Mouse (Mus musculus): Measurements from ENCODE around the gene Emd. TPM values are rescaled to one million over a fixed set of nuclear protein-coding genes. Genes with fewer than 3 reads are reported as not detected.
A peak's percentile ranks its signal among the peaks of the same experiment; 100 is the strongest.

Emd gene
- polyA plus RNA-seq, 1 experiment from 2014 or later, result 20.9 TPM

GRCm38 (mm10) chrX:74281041-74281731, 26.7 kb downstream of the Emd start:
- no peaks in the 10 kb centered on the region for H3K36me3 ChIP-seq (ENCODE audit: control insufficient read depth, insufficient read depth, low read length)
- peak overlapping the region; percentile 76 for H3K27ac ChIP-seq (replicated peaks)
- DNase-seq (ENCODE audit: low spot score), result no peak
- no peak for TF ChIP-seq EP300 (optimal IDR thresholded peaks at IDR 0.05)
- no peak for TF ChIP-seq CTCF (IDR thresholded peaks at IDR 0.05; ENCODE audit: low read depth)
- H3K4me1 ChIP-seq (replicated peaks; ENCODE audit: control insufficient read depth, insufficient read depth), result no peaks in the 10 kb centered on the region
- H3K4me3 ChIP-seq (ENCODE audit: low read depth, low read length), result peak overlapping the region; percentile 52
- WGBS, result 12% methylated on average over 14 of the region's 14 CpGs
- H3K9me3 ChIP-seq (ENCODE audit: control insufficient read depth, low read length), result no peaks in the 10 kb centered on the region
- H3K9ac ChIP-seq (ENCODE audit: low read length), result peak overlapping the region; percentile 43; the same call in 1 of the 2 replicates
- ATAC-seq (ENCODE audit: low FRiP score, low TSS enrichment), result no peak
- no peaks in the 10 kb centered on the region for H3K27me3 ChIP-seq (ENCODE audit: control insufficient read depth, insufficient read depth, low read length)
- H3K4me2 ChIP-seq (replicated peaks; ENCODE audit: low read depth), result peak overlapping the region; percentile 60

GRCm38 (mm10) chrX:74281732-74282394, 27.4 kb downstream of the Emd start, which contains the start of the genes Taz and Dnase1l1:
Gene Taz (plus strand): TSS chrX:74281912.
Gene Dnase1l1 (minus strand): TSS chrX:74282337.
- no peaks in the 10 kb centered on the region for H3K4me1 ChIP-seq (replicated peaks; ENCODE audit: control insufficient read depth, insufficient read depth)
- no peak for TF ChIP-seq EP300 (optimal IDR thresholded peaks at IDR 0.05)
- TF ChIP-seq CTCF (IDR thresholded peaks at IDR 0.05; ENCODE audit: low read depth), result peak; percentile 38
- H3K27ac ChIP-seq (replicated peaks), result peak within 1 kb of the TSS; percentile 89
- peak within 1 kb of the TSS; percentile 52 for H3K4me3 ChIP-seq (ENCODE audit: low read depth, low read length)
- no peaks in the 10 kb centered on the region for H3K9me3 ChIP-seq (ENCODE audit: control insufficient read depth, low read length)
- no peaks in the 10 kb centered on the region for H3K36me3 ChIP-seq (ENCODE audit: control insufficient read depth, insufficient read depth, low read length)
- ATAC-seq (ENCODE audit: low FRiP score, low TSS enrichment) (peak; percentile 96), DNase-seq (ENCODE audit: low spot score) (peak; percentile 91)
- WGBS, result 17% methylated on average over 16 of the region's 16 CpGs
- H3K9ac ChIP-seq (ENCODE audit: low read length), result peak within 1 kb of the TSS; percentile 75
- peak within 1 kb of the TSS; percentile 60 for H3K4me2 ChIP-seq (replicated peaks; ENCODE audit: low read depth)
- no peaks in the 10 kb centered on the region for H3K27me3 ChIP-seq (ENCODE audit: control insufficient read depth, insufficient read depth, low read length)

- Histone ChIP-seq H3K4me3 (ENCODE audit: low read depth, low read length) (peak overlapping the region; percentile 52), H3K9me3 (ENCODE audit: control insufficient read depth, low read length) (no peaks in the 10 kb centered on the region), H3K36me3 (ENCODE audit: control insufficient read depth, insufficient read depth, low read length) (no peaks in the 10 kb centered on the region), H3K27ac (replicated peaks) (peak overlapping the region; percentile 89), H3K4me2 (replicated peaks; ENCODE audit: low read depth) (peak overlapping the region; percentile 60), H3K9ac (ENCODE audit: low read length) (peak overlapping the region; percentile 75), H3K27me3 (ENCODE audit: control insufficient read depth, insufficient read depth, low read length) (no peaks in the 10 kb centered on the region), H3K4me1 (replicated peaks; ENCODE audit: control insufficient read depth, insufficient read depth) (no peaks in the 10 kb centered on the region)
- DNase-seq (ENCODE audit: low spot score) (peak; percentile 87), ATAC-seq (ENCODE audit: low FRiP score, low TSS enrichment) (peak; percentile 67)
- WGBS, result 22% methylated on average over 39 of the region's 39 CpGs
- TF ChIP-seq EP300 (optimal IDR thresholded peaks at IDR 0.05) (no peak), CTCF (IDR thresholded peaks at IDR 0.05; ENCODE audit: low read depth) (no peak)
Measured at GRCm38 (mm10) chrX:74282395-74283091, 28.1 kb downstream of the Emd start.

- Histone ChIP-seq H3K9me3 (ENCODE audit: control insufficient read depth, low read length) (no peaks in the 10 kb centered on the region), H3K4me3 (ENCODE audit: low read depth, low read length) (peak overlapping the region; percentile 52), H3K27ac (replicated peaks) (peak overlapping the region; percentile 89), H3K36me3 (ENCODE audit: control insufficient read depth, insufficient read depth, low read length) (no peaks in the 10 kb centered on the region), H3K27me3 (ENCODE audit: control insufficient read depth, insufficient read depth, low read length) (no peaks in the 10 kb centered on the region), H3K4me1 (replicated peaks; ENCODE audit: control insufficient read depth, insufficient read depth) (no peaks in the 10 kb centered on the region), H3K9ac (ENCODE audit: low read length) (peak overlapping the region; percentile 75), H3K4me2 (replicated peaks; ENCODE audit: low read depth) (peak overlapping the region; percentile 60)
- TF ChIP-seq EP300 (optimal IDR thresholded peaks at IDR 0.05) (no peak), CTCF (IDR thresholded peaks at IDR 0.05; ENCODE audit: low read depth) (no peak)
- ATAC-seq (ENCODE audit: low FRiP score, low TSS enrichment), result peak; percentile 45
- 35% methylated on average over 5 of the region's 5 CpGs for WGBS
- DNase-seq (ENCODE audit: low spot score), result no peak
Measured at GRCm38 (mm10) chrX:74283092-74283437, 28.6 kb downstream of the Emd start.

DNA sequence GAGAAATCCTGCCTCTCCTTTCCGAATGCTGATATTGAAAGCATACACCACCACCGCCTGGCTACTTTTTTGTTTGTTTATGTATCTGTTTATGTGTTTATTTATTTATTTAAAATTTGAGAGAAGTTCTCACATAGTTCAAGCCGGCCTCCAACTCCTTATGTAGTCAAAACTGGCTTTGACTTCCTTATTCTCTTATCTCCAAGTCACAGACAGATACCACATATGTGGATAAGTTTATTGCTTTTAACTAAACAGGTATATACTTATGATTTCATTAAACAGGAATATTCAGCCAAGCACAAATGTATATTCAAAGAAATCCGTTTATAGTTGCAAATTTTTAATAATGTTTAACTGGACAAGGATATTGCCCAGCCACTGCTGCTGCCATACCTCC, 38.9 kb downstream of the Emd start:
- no peak overlapping the region for H3K4me2 ChIP-seq (replicated peaks; ENCODE audit: low read depth)
- H3K9me3 ChIP-seq (ENCODE audit: control insufficient read depth, low read length), result no peaks in the 10 kb centered on the region
- H3K9ac ChIP-seq (ENCODE audit: low read length), result no peak overlapping the region
- DNase-seq (ENCODE audit: low spot score) (no peak), ATAC-seq (ENCODE audit: low FRiP score, low TSS enrichment) (no peak)
- no peaks in the 10 kb centered on the region for H3K27me3 ChIP-seq (ENCODE audit: control insufficient read depth, insufficient read depth, low read length)
- no peaks in the 10 kb centered on the region for H3K4me1 ChIP-seq (replicated peaks; ENCODE audit: control insufficient read depth, insufficient read depth)
- WGBS, result 65% methylated on average over 4 of the region's 4 CpGs
- H3K4me3 ChIP-seq (ENCODE audit: low read depth, low read length), result no peak overlapping the region
- no peak for TF ChIP-seq CTCF (IDR thresholded peaks at IDR 0.05; ENCODE audit: low read depth)
- no peak for TF ChIP-seq EP300 (optimal IDR thresholded peaks at IDR 0.05)
- H3K27ac ChIP-seq (replicated peaks), result no peak overlapping the region
- H3K36me3 ChIP-seq (ENCODE audit: control insufficient read depth, insufficient read depth, low read length), result no peaks in the 10 kb centered on the region

All from stomach, postnatal 0 days (tissue).